Mouse (Mus musculus): Measurements from ENCODE around the gene Odf3b. TPM values are rescaled to one million over a fixed set of nuclear protein-coding genes. Genes with fewer than 3 reads are reported as not detected.

Gene Odf3b
- polyA plus RNA-seq, 1 experiment from 2014 or later, result 4.5 TPM

GRCm38 (mm10) chr15:89398146-89398545 is 19.1 kb upstream of the Odf3b start:
- H3K4me1 ChIP-seq (replicated peaks), result no peaks in the 10 kb centered on the region
- H3K27me3 ChIP-seq, result no peaks in the 10 kb centered on the region
- no peak overlapping the region for H3K9ac ChIP-seq
- H3K4me2 ChIP-seq, result no peak overlapping the region
- ATAC-seq (ENCODE audit: low FRiP score, low read depth), result no peak
- H3K36me3 ChIP-seq, result no peaks in the 10 kb centered on the region
- no peaks in the 10 kb centered on the region for H3K9me3 ChIP-seq
- no peak overlapping the region for H3K4me3 ChIP-seq
- no peak overlapping the region for H3K27ac ChIP-seq (replicated peaks)
- WGBS, result 83% methylated on average over 2 of the region's 2 CpGs

DNA sequence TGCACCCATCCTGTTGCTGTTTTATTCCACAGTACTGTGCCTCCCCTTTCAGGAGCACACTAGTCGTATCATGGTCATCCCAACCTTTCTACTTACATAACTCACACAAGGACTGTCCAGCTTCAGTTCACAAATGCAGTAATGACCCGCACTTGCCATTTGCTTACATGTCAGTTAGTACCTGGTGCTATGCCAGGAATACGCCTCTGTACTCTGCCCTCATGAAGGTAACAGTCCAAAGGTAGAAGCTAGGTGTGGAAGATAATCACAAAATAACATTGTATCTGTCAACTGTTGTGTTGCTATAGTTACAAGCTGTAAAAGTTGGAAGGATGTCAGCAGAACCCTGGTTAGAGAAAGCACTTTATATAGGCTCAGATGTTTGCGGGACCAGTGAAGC is 17.8 kb upstream of the Odf3b start:
- no peak for ATAC-seq (ENCODE audit: low FRiP score, low read depth)
- Histone ChIP-seq H3K4me1 (replicated peaks) (no peaks in the 10 kb centered on the region), H3K9me3 (no peaks in the 10 kb centered on the region), H3K27ac (replicated peaks) (no peak overlapping the region), H3K9ac (no peak overlapping the region), H3K4me2 (no peak overlapping the region), H3K36me3 (no peaks in the 10 kb centered on the region), H3K4me3 (no peak overlapping the region), H3K27me3 (no peaks in the 10 kb centered on the region)
- WGBS, result 89% methylated on average over 4 of the region's 4 CpGs

DNA sequence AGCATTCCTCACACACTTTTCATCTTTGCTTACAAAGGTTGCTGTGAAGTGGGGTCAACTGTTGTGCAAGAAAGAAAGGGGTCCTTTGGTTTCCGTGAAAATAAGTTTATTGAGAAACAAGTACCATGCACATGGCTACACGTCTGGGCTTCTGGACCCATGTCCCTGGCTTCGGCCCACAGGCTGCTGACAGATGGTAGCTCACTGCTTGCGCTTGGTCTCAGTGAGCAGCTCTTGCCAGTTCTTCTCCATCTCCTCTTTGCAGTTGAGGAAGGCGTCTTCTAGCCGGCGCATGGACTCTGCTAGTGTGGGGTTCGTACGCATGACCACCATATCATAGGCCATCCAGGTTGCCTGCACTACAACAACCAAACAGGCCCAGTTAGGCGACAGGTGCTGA is 11.0 kb upstream of the Odf3b start:
- no peaks in the 10 kb centered on the region for H3K4me1 ChIP-seq (replicated peaks)
- no peak for ATAC-seq (ENCODE audit: low FRiP score, low read depth)
- H3K4me2 ChIP-seq, result no peak overlapping the region
- H3K27ac ChIP-seq (replicated peaks), result no peak overlapping the region
- no peak overlapping the region for H3K9ac ChIP-seq
- no peaks in the 10 kb centered on the region for H3K9me3 ChIP-seq
- H3K4me3 ChIP-seq, result no peak overlapping the region
- no peaks in the 10 kb centered on the region for H3K27me3 ChIP-seq
- no peaks in the 10 kb centered on the region for H3K36me3 ChIP-seq
- 90% methylated on average over 10 of the region's 10 CpGs for WGBS

- no peak overlapping the region for H3K9ac ChIP-seq
- 48% methylated on average over 12 of the region's 12 CpGs for WGBS
- H3K4me1 ChIP-seq (replicated peaks), result no peaks in the 10 kb centered on the region
- H3K4me2 ChIP-seq, result no peak overlapping the region
- H3K27ac ChIP-seq (replicated peaks), result no peak overlapping the region
- H3K4me3 ChIP-seq, result no peak overlapping the region
- no peaks in the 10 kb centered on the region for H3K36me3 ChIP-seq
- no peaks in the 10 kb centered on the region for H3K27me3 ChIP-seq
- ATAC-seq (ENCODE audit: low FRiP score, low read depth), result no peak
- no peaks in the 10 kb centered on the region for H3K9me3 ChIP-seq
These were observed 8.0 kb upstream of the Odf3b start for GRCm38 (mm10) chr15:89387127-89387526.

- no peak within 1 kb of the TSS for H3K4me2 ChIP-seq
- no peak for ATAC-seq (ENCODE audit: low FRiP score, low read depth)
- no peaks in the 10 kb centered on the region for H3K36me3 ChIP-seq
- H3K27me3 ChIP-seq, result peaks cover 15% of the 10 kb centered on the region
- WGBS, result 93% methylated on average over 7 of the region's 7 CpGs
- H3K9ac ChIP-seq, result no peak within 1 kb of the TSS
- H3K4me3 ChIP-seq, result no peak within 1 kb of the TSS
- H3K4me1 ChIP-seq (replicated peaks), result 0 out of 2 replicates have a peak, but pooled peaks cover under 1% of the 10 kb centered on the region
- H3K27ac ChIP-seq (replicated peaks), result no peak within 1 kb of the TSS
- no peaks in the 10 kb centered on the region for H3K9me3 ChIP-seq
These were observed 5.5 kb upstream of the Odf3b start, which contains the start of gene Klhdc7b for GRCm38 (mm10) chr15:89384617-89385016. Klhdc7b (plus strand) TSS chr15:89384917.

- H3K27me3 ChIP-seq, result peaks cover 52% of the 10 kb centered on the region
- H3K36me3 ChIP-seq, result no peaks in the 10 kb centered on the region
- no peak for ATAC-seq (ENCODE audit: low FRiP score, low read depth)
- no peak overlapping the region for H3K27ac ChIP-seq (replicated peaks)
- H3K9me3 ChIP-seq, result no peaks in the 10 kb centered on the region
- WGBS, result 9% methylated on average over 10 of the region's 10 CpGs
- peak overlapping the region; percentile 60 for H3K4me2 ChIP-seq
- peak overlapping the region; percentile 39 for H3K4me3 ChIP-seq
- no peak overlapping the region for H3K9ac ChIP-seq
- H3K4me1 ChIP-seq (replicated peaks), result peaks cover 19% of the 10 kb centered on the region
These were observed 347 bp upstream of the Odf3b start for GRCm38 (mm10) chr15:89379429-89379828.

GRCm38 (mm10) chr15:89377938-89378828 is 899 bp downstream of the Odf3b start:
- no peak for ATAC-seq (ENCODE audit: low FRiP score, low read depth)
- Histone ChIP-seq H3K4me2 (peak overlapping the region; percentile 60), H3K27me3 (peaks cover 52% of the 10 kb centered on the region), H3K27ac (replicated peaks) (no peak overlapping the region), H3K4me1 (replicated peaks) (peaks cover 25% of the 10 kb centered on the region), H3K9me3 (no peaks in the 10 kb centered on the region), H3K4me3 (peak overlapping the region; percentile 39), H3K36me3 (no peaks in the 10 kb centered on the region), H3K9ac (peak overlapping the region; percentile 32)
- WGBS, result 11% methylated on average over 46 of the region's 46 CpGs

GRCm38 (mm10) chr15:89377362-89377761 is 1.7 kb downstream of the Odf3b start:
- ATAC-seq (ENCODE audit: low FRiP score, low read depth), result no peak
- Histone ChIP-seq H3K27me3 (peaks cover 52% of the 10 kb centered on the region), H3K4me1 (replicated peaks) (peaks cover 33% of the 10 kb centered on the region), H3K4me3 (0 out of 2 replicates have a peak overlapping the region, but pooled peaks have one; percentile 6), H3K27ac (replicated peaks) (no peak overlapping the region), H3K9me3 (no peaks in the 10 kb centered on the region), H3K36me3 (no peaks in the 10 kb centered on the region), H3K4me2 (peak overlapping the region; percentile 17; the same call in 1 of the 2 replicates), H3K9ac (no peak overlapping the region)
- 13% methylated on average over 18 of the region's 18 CpGs for WGBS

GRCm38 (mm10) chr15:89376957-89377356 is 2.1 kb downstream of the Odf3b start, which contains the start of gene Tymp:
Tymp (minus strand) TSS chr15:89377039.
- H3K4me2 ChIP-seq, result peak within 1 kb of the TSS; percentile 17; the same call in 1 of the 2 replicates
- no peak for ATAC-seq (ENCODE audit: low FRiP score, low read depth)
- H3K4me3 ChIP-seq, result 0 out of 2 replicates have a peak within 1 kb of the TSS, but pooled peaks have one; percentile 6
- peaks cover 36% of the 10 kb centered on the region for H3K4me1 ChIP-seq (replicated peaks)
- H3K27me3 ChIP-seq, result peaks cover 52% of the 10 kb centered on the region
- no peak within 1 kb of the TSS for H3K27ac ChIP-seq (replicated peaks)
- no peak within 1 kb of the TSS for H3K9ac ChIP-seq
- WGBS, result 23% methylated on average over 16 of the region's 16 CpGs
- H3K36me3 ChIP-seq, result peaks cover 3% of the 10 kb centered on the region
- no peaks in the 10 kb centered on the region for H3K9me3 ChIP-seq

DNA sequence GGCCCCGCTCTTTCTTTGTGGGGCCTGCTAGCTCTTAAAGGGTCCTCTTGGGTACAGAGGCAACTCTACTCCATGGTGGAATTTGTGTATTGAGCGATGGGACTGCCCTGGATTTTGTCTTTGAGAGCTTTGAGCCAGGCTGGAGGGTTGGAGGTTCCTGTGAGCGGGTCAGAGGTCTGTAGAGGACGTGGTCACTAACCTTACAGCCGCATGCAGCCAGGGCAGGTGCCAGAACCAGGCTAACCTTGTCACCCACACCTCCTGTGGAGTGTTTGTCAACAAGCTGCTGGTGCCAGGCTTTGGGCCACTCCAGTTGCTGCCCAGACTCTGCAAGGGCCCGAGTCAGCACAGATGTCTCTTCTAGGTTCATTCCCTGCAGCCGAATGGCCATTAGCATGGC is 3.0 kb downstream of the Odf3b start:
- H3K9ac ChIP-seq, result no peak overlapping the region
- WGBS, result 82% methylated on average over 7 of the region's 7 CpGs
- H3K4me3 ChIP-seq, result no peak overlapping the region
- no peak for ATAC-seq (ENCODE audit: low FRiP score, low read depth)
- H3K9me3 ChIP-seq, result no peaks in the 10 kb centered on the region
- H3K27me3 ChIP-seq, result peaks cover 49% of the 10 kb centered on the region
- peaks cover 12% of the 10 kb centered on the region for H3K36me3 ChIP-seq
- peaks cover 36% of the 10 kb centered on the region for H3K4me1 ChIP-seq (replicated peaks)
- H3K27ac ChIP-seq (replicated peaks), result no peak overlapping the region
- no peak overlapping the region for H3K4me2 ChIP-seq

DNA sequence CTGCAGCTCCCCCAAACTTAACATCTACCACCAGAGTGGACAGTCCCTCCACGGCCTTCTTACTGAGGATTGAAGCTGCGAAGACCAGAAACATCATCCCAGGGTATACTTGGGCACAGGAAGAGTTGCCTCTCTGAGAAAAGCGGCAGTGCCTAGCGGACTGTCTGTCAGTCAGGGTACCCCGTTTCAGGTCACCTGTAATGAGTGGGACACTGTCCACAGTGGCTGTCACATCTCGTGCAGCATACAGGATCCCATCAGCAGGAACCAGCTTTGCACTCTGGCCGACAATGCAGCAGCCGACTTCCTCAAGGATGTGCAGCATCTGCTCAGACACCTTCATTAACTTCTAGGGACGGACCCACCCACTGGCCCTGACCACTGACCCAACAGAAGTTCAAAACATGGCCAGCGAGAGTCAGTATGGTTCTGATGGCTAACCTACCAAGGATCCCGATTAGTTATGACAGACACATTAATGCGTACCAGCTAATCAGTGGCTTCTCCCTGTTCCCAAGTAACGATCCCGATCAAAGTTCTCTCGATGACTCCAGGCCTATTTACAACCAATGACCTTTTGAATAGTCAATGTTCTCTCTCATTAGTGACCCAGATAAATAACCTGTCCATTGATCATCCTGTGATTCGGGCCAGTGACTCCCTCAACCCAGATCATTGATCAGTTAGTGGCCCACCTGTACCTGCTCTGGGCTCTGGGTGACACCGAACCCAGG is 4.1 kb downstream of the Odf3b start:
- Histone ChIP-seq H3K27ac (replicated peaks) (no peak overlapping the region), H3K36me3 (peaks cover 23% of the 10 kb centered on the region), H3K4me3 (peak overlapping the region; percentile 92; the same call in 1 of the 2 replicates), H3K9ac (no peak overlapping the region), H3K4me1 (replicated peaks) (peaks cover 36% of the 10 kb centered on the region), H3K4me2 (peak overlapping the region; percentile 91; the same call in 1 of the 2 replicates), H3K27me3 (peaks cover 39% of the 10 kb centered on the region), H3K9me3 (no peaks in the 10 kb centered on the region)
- ATAC-seq (ENCODE audit: low FRiP score, low read depth), result no peak
- WGBS, result 93% methylated on average over 17 of the region's 17 CpGs

GRCm38 (mm10) chr15:89374340-89374739 is 4.7 kb downstream of the Odf3b start:
- peak overlapping the region; percentile 89 for H3K9ac ChIP-seq
- peaks cover 29% of the 10 kb centered on the region for H3K36me3 ChIP-seq
- H3K9me3 ChIP-seq, result no peaks in the 10 kb centered on the region
- peak overlapping the region; percentile 91 for H3K4me2 ChIP-seq
- H3K4me3 ChIP-seq, result peak overlapping the region; percentile 92
- peaks cover 33% of the 10 kb centered on the region for H3K4me1 ChIP-seq (replicated peaks)
- WGBS, result 52% methylated on average over 9 of the region's 9 CpGs
- peak overlapping the region; percentile 97 for H3K27ac ChIP-seq (replicated peaks)
- H3K27me3 ChIP-seq, result peaks cover 35% of the 10 kb centered on the region
- 0 out of 2 replicates have a peak, but pooled peaks have one; percentile 6 for ATAC-seq (ENCODE audit: low FRiP score, low read depth)
